ENCODE assay signal across 19 mouse cellular contexts in the genomic region with DNA sequence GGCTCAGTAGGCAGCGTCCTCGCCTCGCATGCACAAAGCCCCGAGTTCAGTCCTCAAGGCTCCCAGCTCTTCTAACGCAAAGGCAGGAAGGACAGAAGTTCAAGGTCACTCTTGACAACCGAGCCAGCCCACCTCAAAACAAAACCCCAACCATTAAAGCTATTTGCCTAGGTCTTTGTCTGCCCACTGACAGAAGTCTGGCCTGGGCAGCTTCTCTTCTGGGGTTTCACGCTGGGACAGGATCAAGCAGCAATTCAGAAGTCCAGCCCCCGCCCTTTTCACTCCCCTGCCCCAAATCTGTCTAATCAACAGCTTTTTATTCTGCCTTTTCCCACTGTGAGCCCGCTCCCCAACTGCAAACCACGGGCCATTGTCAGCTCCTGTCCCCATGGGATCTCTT.
A peak's percentile ranks its signal among the peaks of the same experiment; 100 is the strongest.
DNase-seq lines count a peak whose midpoint lies in the region; ATAC-seq and TF ChIP-seq lines count a peak whose summit lies in the region.
"Had no signal": no experiment of that assay in that cellular context is flagged by ENCODE, and none has a peak within 500 bp of the region (broad histone marks: within the 10 kb centered on the region; RNA-seq: fewer than 3 reads in every experiment).

No protein-coding gene starts in this region.

- no peak for ATAC-seq in forebrain, embryonic 14.5 days
- ATAC-seq in hindbrain, embryonic 16.5 days: peak; percentile 15; the same call in 1 of the 2 replicates
- no peak for ATAC-seq in activated CD4-positive, CD25-positive, alpha-beta regulatory T cell, adult 4 months

- peaks cover 3% of the 10 kb centered on the region; the same call in 1 of the 2 replicates for H3K36me3 ChIP-seq in E14TG2a.4 (ENCODE audit: insufficient read depth, low read length)
- no peaks in the 10 kb centered on the region for H3K36me3 ChIP-seq in ES-Bruce4 (ENCODE audit: control insufficient read depth, insufficient read depth, low read length, poor library complexity, severe bottlenecking)
- H3K36me3 ChIP-seq in forebrain, embryonic 14.5 days (ENCODE audit: control insufficient read depth, insufficient read depth, low read length): no peaks in the 10 kb centered on the region
- H3K36me3 ChIP-seq in hindbrain, embryonic 16.5 days (ENCODE audit: control insufficient read depth, insufficient read depth, low read length): no peaks in the 10 kb centered on the region
- H3K36me3 ChIP-seq: embryonic facial prominence, embryonic 13.5 days; heart, embryonic 10.5 days; limb, embryonic 15.5 days; liver, embryonic 15.5 days had no signal

- H3K4me3 ChIP-seq in E14TG2a.4 (replicated peaks; ENCODE audit: low read length) (0 out of 2 replicates have a peak overlapping the region, but pooled peaks have one; percentile 7), ES-Bruce4 (ENCODE audit: low read depth, low read length) (no peak overlapping the region)
- H3K4me3 ChIP-seq in forebrain, embryonic 14.5 days (ENCODE audit: low read depth, low read length): no peak overlapping the region
- H3K4me3 ChIP-seq in hindbrain, embryonic 16.5 days (ENCODE audit: low read length): no peak overlapping the region
- H3K4me3 ChIP-seq: embryonic facial prominence, embryonic 13.5 days; heart, embryonic 10.5 days; layer of hippocampus, adult 2 months; limb, embryonic 15.5 days; liver, embryonic 15.5 days had no signal

- TF ChIP-seq POLR2A in ES-Bruce4 (IDR thresholded peaks at IDR 0.05; ENCODE audit: insufficient read depth, low read length): no peak

- peak; percentile 81 for TF ChIP-seq EP300 in ES-Bruce4 (IDR thresholded peaks at IDR 0.05; ENCODE audit: insufficient read depth, low read depth, low read length)

- no peak overlapping the region for H3K9ac ChIP-seq in ES-Bruce4 (ENCODE audit: low read depth, poor library complexity, severe bottlenecking)
- no peak overlapping the region for H3K9ac ChIP-seq in forebrain, embryonic 14.5 days (ENCODE audit: low read length)
- no peak overlapping the region for H3K9ac ChIP-seq in hindbrain, embryonic 16.5 days (ENCODE audit: low read depth, low read length)
- H3K9ac ChIP-seq: embryonic facial prominence, embryonic 13.5 days; limb, embryonic 15.5 days; liver, embryonic 15.5 days had no signal

- H3K27me3 ChIP-seq in E14TG2a.4 (ENCODE audit: insufficient read depth, low read length) (peaks cover 25% of the 10 kb centered on the region), ES-Bruce4 (ENCODE audit: control insufficient read depth, insufficient read depth, low read length, poor library complexity, severe bottlenecking) (peaks cover 1% of the 10 kb centered on the region; the same call in 1 of the 2 replicates)
- no peaks in the 10 kb centered on the region for H3K27me3 ChIP-seq in forebrain, embryonic 14.5 days (replicated peaks; ENCODE audit: control insufficient read depth, insufficient read depth, low read length)
- no peaks in the 10 kb centered on the region for H3K27me3 ChIP-seq in hindbrain, embryonic 16.5 days (replicated peaks; ENCODE audit: control insufficient read depth, insufficient read depth, low read length)

- H3K4me1 ChIP-seq in E14TG2a.4 (replicated peaks; ENCODE audit: low read depth, low read length) (peaks cover 62% of the 10 kb centered on the region), ES-Bruce4 (ENCODE audit: control insufficient read depth, insufficient read depth, low read length) (peaks cover 1% of the 10 kb centered on the region)
- H3K4me1 ChIP-seq in forebrain, embryonic 14.5 days (ENCODE audit: control insufficient read depth, insufficient read depth, low read length): peaks cover 19% of the 10 kb centered on the region; the same call in 1 of the 2 replicates
- H3K4me1 ChIP-seq in hindbrain, embryonic 16.5 days (ENCODE audit: control insufficient read depth, insufficient read depth, low read depth, low read length): peaks cover 29% of the 10 kb centered on the region
- H3K4me1 ChIP-seq: embryonic facial prominence, embryonic 13.5 days; heart, embryonic 10.5 days; liver, embryonic 15.5 days had no signal

- 28% methylated on average over 10 of the region's 10 CpGs for WGBS in forebrain, embryonic 14.5 days
- WGBS in hindbrain, embryonic 16.5 days: 28% methylated on average over 10 of the region's 10 CpGs

- no peak overlapping the region for H3K4me2 ChIP-seq in forebrain, embryonic 14.5 days (ENCODE audit: low read length)
- H3K4me2 ChIP-seq in hindbrain, embryonic 16.5 days (ENCODE audit: low read length): peak overlapping the region; percentile 12; the same call in 1 of the 2 replicates
- H3K4me2 ChIP-seq: embryonic facial prominence, embryonic 13.5 days; limb, embryonic 15.5 days; liver, embryonic 15.5 days had no signal

- H3K9me3 ChIP-seq in E14TG2a.4 (ENCODE audit: low read length): peaks cover 42% of the 10 kb centered on the region
- peaks cover 20% of the 10 kb centered on the region for H3K9me3 ChIP-seq in ES-Bruce4 (replicated peaks; ENCODE audit: control insufficient read depth, insufficient read depth, low read length, poor library complexity, severe bottlenecking)
- no peaks in the 10 kb centered on the region for H3K9me3 ChIP-seq in forebrain, embryonic 14.5 days (replicated peaks; ENCODE audit: control insufficient read depth, low read length)
- H3K9me3 ChIP-seq in hindbrain, embryonic 16.5 days (ENCODE audit: control insufficient read depth, low read length): no peaks in the 10 kb centered on the region
- H3K9me3 ChIP-seq: embryonic facial prominence, embryonic 13.5 days; heart, embryonic 10.5 days; limb, embryonic 15.5 days had no signal

- no peak for TF ChIP-seq CTCF in E14TG2a.4 (conservative IDR thresholded peaks at IDR 0.05; ENCODE audit: low read length)
- TF ChIP-seq CTCF in ES-Bruce4 (IDR thresholded peaks at IDR 0.05; ENCODE audit: low read depth, low read length): no peak

- peak; percentile 46 for DNase-seq in forebrain, embryonic 14.5 days (ENCODE audit: low spot score)
- no peak for DNase-seq in lung, postnatal 25 days (ENCODE audit: low spot score)
- DNase-seq in layer of hippocampus, adult 11-12 months (ENCODE audit: low spot score): no peak
- DNase-seq: adrenal gland, adult 8-10 months; cerebellum, adult 9-11 months; kidney, adult 18-20 months; kidney, postnatal 10 days; right cerebral cortex, postnatal 25 days; thymus, adult 18-20 months; thymus, postnatal 4 days had no signal

- peak overlapping the region; percentile 47 for H3K27ac ChIP-seq in ES-Bruce4 (ENCODE audit: insufficient read depth, low read length)
- peak overlapping the region; percentile 9; the same call in 1 of the 2 replicates for H3K27ac ChIP-seq in forebrain, embryonic 14.5 days (ENCODE audit: low read depth, low read length)
- 0 out of 2 replicates have a peak overlapping the region, but pooled peaks have one; percentile 42 for H3K27ac ChIP-seq in hindbrain, embryonic 16.5 days (ENCODE audit: low read depth, low read length)
- H3K27ac ChIP-seq: embryonic facial prominence, embryonic 13.5 days; heart, embryonic 10.5 days; layer of hippocampus, adult 2 months; limb, embryonic 15.5 days; liver, embryonic 15.5 days had no signal
